Mouse (Mus musculus) midbrain, postnatal 0 days (tissue): Measurements from ENCODE around the gene Cdh13. TPM values are rescaled to one million over a fixed set of nuclear protein-coding genes. Genes with fewer than 3 reads are reported as not detected.

Experiments
- ATAC-seq: fragments of 200-750 bp; cut with Nextera tagmentation; 2 replicates; pipeline ENCODE4 v1.8.0; 2017; ENCODE audit warnings: moderate number of reproducible peaks, mild to moderate bottlenecking, moderate TSS enrichment, moderate library complexity; ENCODE audit not compliant: low FRiP score
- DNase-seq: peaks from one replicate; pipeline ENCODE4 v3.0.0-alpha.2; 2015; ENCODE audit warnings: low spot score
- H3K27ac ChIP-seq: fragments of 300-500 bp; sonication (generic); 2 replicates; pipeline ENCODE4 v1.5.1; 2014; ENCODE audit warnings: low read depth, mild to moderate bottlenecking, low read length, mixed read lengths
- H3K27me3 ChIP-seq: fragments of 300-500 bp; sonication (generic); 2 replicates; pipeline ENCODE4 v1.6.1; 2014; ENCODE audit warnings: low read length, control low read depth, mixed read lengths; ENCODE audit not compliant: insufficient read depth
- H3K36me3 ChIP-seq: fragments of 300-500 bp; sonication (generic); 2 replicates; pipeline ENCODE4 v1.6.1; 2014; ENCODE audit warnings: low read length, control low read depth, mixed read lengths; ENCODE audit not compliant: insufficient read depth
- H3K4me1 ChIP-seq: fragments of 300-500 bp; sonication (generic); 2 replicates; pipeline ENCODE4 v1.6.1; 2014; ENCODE audit warnings: mild to moderate bottlenecking, control low read depth, antibody characterized with exemption, low read length, mixed read lengths; ENCODE audit not compliant: insufficient read depth
- H3K4me2 ChIP-seq: fragments of 300-500 bp; sonication (generic); 2 replicates; pipeline ENCODE4 v1.6.1; 2014; ENCODE audit warnings: low read depth, mild to moderate bottlenecking, low read length, mixed read lengths; ENCODE audit not compliant: poor library complexity, severe bottlenecking
- H3K4me3 ChIP-seq: fragments of 300-500 bp; sonication (generic); 2 replicates; pipeline ENCODE4 v1.5.1; 2014; ENCODE audit warnings: low read depth, mild to moderate bottlenecking, low read length, moderate library complexity
- H3K9ac ChIP-seq: fragments of 300-500 bp; sonication (generic); replicated peaks from 2 replicates; pipeline ENCODE4 v1.6.1; 2014; ENCODE audit warnings: mild to moderate bottlenecking, low read length, moderate library complexity, mixed read lengths; ENCODE audit not compliant: poor library complexity, severe bottlenecking
- H3K9me3 ChIP-seq: fragments of 300-500 bp; sonication (generic); 2 replicates; pipeline ENCODE4 v1.6.1; 2016; ENCODE audit warnings: low read length, control low read depth
- CTCF ChIP-seq: IDR thresholded peaks from 2 replicates; pipeline ENCODE4 v1.5.1; 2016; ENCODE audit warnings: antibody characterized with exemption, mild to moderate bottlenecking
- WGBS: fragments of 180-500 bp; shearing (Covaris S2); extraction: QIAGEN DNeasy Blood & Tissue Kit; methylation state at CpG from one replicate; pipeline ENCODE4 v1.1.7; 2014; 5-methylcytosine and 5-hydroxymethylcytosine counted together
- polyA plus RNA-seq: library from polyadenylated mRNA; unstranded; fragments of >200 nt; fragmentation: Nextera tagmentation; extraction: Ambion mirVana; gene quantifications from 2 replicates; pipeline ENCODE4 v1.2.1, GENCODE M21; 2015
- total RNA-seq: library from RNA; depleted of rRNA; stranded (reverse); fragments of >200 nt; gene quantifications from 2 replicates; pipeline ENCODE4 v1.2.3, GENCODE M21; 2014

Gene Cdh13
- total and polyA plus RNA-seq, 2 experiments from 2014 or later: 199 to 203 TPM

GRCm38 (mm10) chr8:118581256-118581655 lies 297.7 kb downstream of the Cdh13 start:
- Histone ChIP-seq H3K9me3 (no peaks in the 10 kb centered on the region), H3K4me2 (no peak overlapping the region), H3K4me3 (no peak overlapping the region), H3K9ac (no peak overlapping the region), H3K27ac (no peak overlapping the region), H3K4me1 (no peaks in the 10 kb centered on the region), H3K27me3 (no peaks in the 10 kb centered on the region), H3K36me3 (no peaks in the 10 kb centered on the region)
- TF ChIP-seq CTCF: no peak
- WGBS: 75% methylated on average over 1 of the region's 1 CpGs
- no peak for ATAC-seq
- no peak for DNase-seq

GRCm38 (mm10) chr8:118582185-118582584 lies 298.7 kb downstream of the Cdh13 start:
- ATAC-seq (no peak), DNase-seq (no peak)
- WGBS: 96% methylated on average over 8 of the region's 8 CpGs
- H3K9me3 ChIP-seq: no peaks in the 10 kb centered on the region
- no peak overlapping the region for H3K27ac ChIP-seq
- H3K27me3 ChIP-seq: no peaks in the 10 kb centered on the region
- TF ChIP-seq CTCF: peak; percentile 39
- no peaks in the 10 kb centered on the region for H3K36me3 ChIP-seq
- no peak overlapping the region for H3K4me2 ChIP-seq
- no peak overlapping the region for H3K4me3 ChIP-seq
- no peaks in the 10 kb centered on the region for H3K4me1 ChIP-seq
- H3K9ac ChIP-seq: no peak overlapping the region

- DNase-seq (no peak), ATAC-seq (no peak)
- 85% methylated on average over 5 of the region's 5 CpGs for WGBS
- Histone ChIP-seq H3K4me1 (no peaks in the 10 kb centered on the region), H3K4me3 (no peak overlapping the region), H3K27me3 (no peaks in the 10 kb centered on the region), H3K27ac (no peak overlapping the region), H3K36me3 (no peaks in the 10 kb centered on the region), H3K4me2 (no peak overlapping the region), H3K9ac (no peak overlapping the region), H3K9me3 (no peaks in the 10 kb centered on the region)
- no peak for TF ChIP-seq CTCF
These were observed 304.4 kb downstream of the Cdh13 start for GRCm38 (mm10) chr8:118587981-118588380.

GRCm38 (mm10) chr8:118596816-118597215 lies 313.3 kb downstream of the Cdh13 start:
- Histone ChIP-seq H3K27ac (no peak overlapping the region), H3K9ac (no peak overlapping the region), H3K4me3 (no peak overlapping the region), H3K9me3 (no peaks in the 10 kb centered on the region), H3K4me2 (no peak overlapping the region), H3K4me1 (no peaks in the 10 kb centered on the region), H3K36me3 (no peaks in the 10 kb centered on the region), H3K27me3 (no peaks in the 10 kb centered on the region)
- WGBS: 87% methylated on average over 8 of the region's 8 CpGs
- DNase-seq: no peak
- no peak for ATAC-seq
- no peak for TF ChIP-seq CTCF

- H3K27me3 ChIP-seq: no peaks in the 10 kb centered on the region
- H3K27ac ChIP-seq: no peak overlapping the region
- no peak for ATAC-seq
- DNase-seq: peak; percentile 40
- H3K36me3 ChIP-seq: no peaks in the 10 kb centered on the region
- no peak overlapping the region for H3K9ac ChIP-seq
- no peak overlapping the region for H3K4me2 ChIP-seq
- TF ChIP-seq CTCF: no peak
- no peaks in the 10 kb centered on the region for H3K4me1 ChIP-seq
- 86% methylated on average over 8 of the region's 8 CpGs for WGBS
- H3K9me3 ChIP-seq: no peaks in the 10 kb centered on the region
- no peak overlapping the region for H3K4me3 ChIP-seq
These were observed 317.8 kb downstream of the Cdh13 start for GRCm38 (mm10) chr8:118601376-118601775.

- H3K27me3 ChIP-seq: no peaks in the 10 kb centered on the region
- H3K36me3 ChIP-seq: no peaks in the 10 kb centered on the region
- no peak overlapping the region for H3K4me2 ChIP-seq
- H3K27ac ChIP-seq: no peak overlapping the region
- no peak overlapping the region for H3K9ac ChIP-seq
- no peaks in the 10 kb centered on the region for H3K4me1 ChIP-seq
- DNase-seq: peak; percentile 34
- no peaks in the 10 kb centered on the region for H3K9me3 ChIP-seq
- 63% methylated on average over 8 of the region's 8 CpGs for WGBS
- no peak for TF ChIP-seq CTCF
- ATAC-seq: no peak
- no peak overlapping the region for H3K4me3 ChIP-seq
These were observed 318.5 kb downstream of the Cdh13 start for GRCm38 (mm10) chr8:118602074-118602473.

GRCm38 (mm10) chr8:118611551-118611950 lies 328.0 kb downstream of the Cdh13 start:
- no peak for TF ChIP-seq CTCF
- H3K4me3 ChIP-seq: no peak overlapping the region
- no peaks in the 10 kb centered on the region for H3K9me3 ChIP-seq
- no peaks in the 10 kb centered on the region for H3K27me3 ChIP-seq
- ATAC-seq: no peak
- no peak overlapping the region for H3K4me2 ChIP-seq
- no peaks in the 10 kb centered on the region for H3K4me1 ChIP-seq
- H3K36me3 ChIP-seq: no peaks in the 10 kb centered on the region
- 76% methylated on average over 10 of the region's 10 CpGs for WGBS
- H3K9ac ChIP-seq: no peak overlapping the region
- DNase-seq: no peak
- no peak overlapping the region for H3K27ac ChIP-seq
